ENCODE assay signal across 8 mouse cellular contexts in genomic region chr9:66350788-66351430, GRCm38 (mm10). TPM values are rescaled to one million over a fixed set of nuclear protein-coding genes. Genes with fewer than 3 reads are reported as not detected.
DNase-seq lines count a peak whose midpoint lies in the region; ATAC-seq and TF ChIP-seq lines count a peak whose summit lies in the region.

No protein-coding gene starts in this region.

- no peak for TF ChIP-seq EP300 in heart, adult 2 months (IDR thresholded peaks at IDR 0.05; ENCODE audit: insufficient read depth, low read depth, low read length)

- no peaks in the 10 kb centered on the region for H3K27me3 ChIP-seq in heart, adult 2 months (ENCODE audit: control insufficient read depth, insufficient read depth, low read length)
- no peaks in the 10 kb centered on the region for H3K27me3 ChIP-seq in limb, embryonic 11.5 days (ENCODE audit: control insufficient read depth, insufficient read depth, low read length)
- H3K27me3 ChIP-seq in neural tube, embryonic 12.5 days (replicated peaks) = no peaks in the 10 kb centered on the region

- H3K9ac ChIP-seq in heart, adult 2 months (ENCODE audit: low read depth, low read length) = peak overlapping the region; percentile 98
- peak overlapping the region; percentile 96 for H3K9ac ChIP-seq in limb, embryonic 11.5 days (ENCODE audit: low read length)
- H3K9ac ChIP-seq in neural tube, embryonic 12.5 days = peak overlapping the region; percentile 87

- peaks cover 4% of the 10 kb centered on the region for H3K4me1 ChIP-seq in heart, adult 2 months (ENCODE audit: control insufficient read depth, insufficient read depth, low read length)
- H3K4me1 ChIP-seq in limb, embryonic 11.5 days (ENCODE audit: control insufficient read depth, insufficient read depth, low read length) = no peaks in the 10 kb centered on the region
- H3K4me1 ChIP-seq in neural tube, embryonic 12.5 days = peaks cover 13% of the 10 kb centered on the region; the same call in 1 of the 2 replicates

- peaks cover 3% of the 10 kb centered on the region for H3K79me2 ChIP-seq in heart, adult 2 months (replicated peaks; ENCODE audit: control insufficient read depth, insufficient read depth, low read length)

- no peak for DNase-seq in heart, adult 2 months
- no peak for DNase-seq in heart, postnatal 36 days
- DNase-seq in urinary bladder, postnatal 25 days (ENCODE audit: low spot score) = peak; percentile 14
- DNase-seq in urinary bladder, adult 18-20 months (ENCODE audit: low spot score in 2 of 2) = no peak
- DNase-seq in frontal cortex, postnatal 14 days (ENCODE audit: low spot score in 2 of 2) = peak; percentile 21 to 27
- no peak for DNase-seq in limb, embryonic 11.5 days (ENCODE audit: low spot score)
- DNase-seq in adrenal gland, adult (ENCODE audit: inconsistent age in 2 of 2, low spot score in 1 of 2) = no peak

- no peak for TF ChIP-seq CTCF in heart, adult 2 months (IDR thresholded peaks at IDR 0.05)

- peak overlapping the region; percentile 98 for H3K4me3 ChIP-seq in heart, adult 2 months
- peak overlapping the region; percentile 99 for H3K4me3 ChIP-seq in limb, embryonic 11.5 days (ENCODE audit: low read depth, low read length)
- H3K4me3 ChIP-seq in neural tube, embryonic 12.5 days = peak overlapping the region; percentile 78

- peak overlapping the region; percentile 67 for H3K4me2 ChIP-seq in limb, embryonic 11.5 days (ENCODE audit: low read depth, severe bottlenecking)
- H3K4me2 ChIP-seq in neural tube, embryonic 12.5 days (replicated peaks) = peak overlapping the region; percentile 83

- intact Hi-C loops in heart, adult 2 months (cut with DNase I) = loop anchor here (5.0 kb wide), 1 partner anchor 69 kb away; no protein-coding TSS in a partner anchor
- intact Hi-C loops in heart, postnatal 36 days (cut with DNase I) = loop anchor here (5.0 kb wide), 1 partner anchor 69 kb away; no protein-coding TSS in a partner anchor

- peaks cover 16% of the 10 kb centered on the region for H3K36me3 ChIP-seq in heart, adult 2 months (ENCODE audit: control insufficient read depth, insufficient read depth, low read length)
- no peaks in the 10 kb centered on the region for H3K36me3 ChIP-seq in limb, embryonic 11.5 days (ENCODE audit: control insufficient read depth, insufficient read depth, low read length)
- no peaks in the 10 kb centered on the region for H3K36me3 ChIP-seq in neural tube, embryonic 12.5 days

- peak overlapping the region; percentile 95 for H3K27ac ChIP-seq in heart, adult 2 months
- H3K27ac ChIP-seq in limb, embryonic 11.5 days (replicated peaks; ENCODE audit: low read depth, low read length) = peak overlapping the region; percentile 87
- peak overlapping the region; percentile 98 for H3K27ac ChIP-seq in neural tube, embryonic 12.5 days

- no peaks in the 10 kb centered on the region for H3K9me3 ChIP-seq in limb, embryonic 11.5 days (ENCODE audit: control insufficient read depth, low read length)
- H3K9me3 ChIP-seq in neural tube, embryonic 12.5 days = no peaks in the 10 kb centered on the region

- WGBS in heart, adult 2 months = 2% methylated on average over 32 of the region's 32 CpGs
- WGBS in limb, embryonic 11.5 days = 1% methylated on average over 32 of the region's 32 CpGs
- 2% methylated on average over 32 of the region's 32 CpGs for WGBS in neural tube, embryonic 12.5 days

- no peak for TF ChIP-seq POLR2A in heart, adult 2 months (IDR thresholded peaks at IDR 0.05; ENCODE audit: insufficient read depth, low read depth, low read length)

- ATAC-seq in limb, embryonic 11.5 days (ENCODE audit: insufficient number of reproducible peaks, low FRiP score, low TSS enrichment, low read depth) = peak; percentile 44; the same call in 1 of the 2 replicates
- ATAC-seq in neural tube, embryonic 12.5 days (ENCODE audit: low FRiP score, low read depth) = peak; percentile 78

RNA-seq across cellular contexts. Expression of gene Herc1, which starts 0.7 kb away (rescaled TPM):
- total RNA-seq in heart, adult 2 months (2021) = 10 to 100 TPM; 31.4 to 35.4 TPM
- polyA plus RNA-seq in heart, adult 2 months (2012; rRNA removed) = 11.0 and 18.7 TPM in 2 replicates
- total RNA-seq in heart, postnatal 36 days (2021) = 10 to 100 TPM; 36.8 to 40.2 TPM
- polyA plus RNA-seq in limb, embryonic 11.5 days (2014; fragmentation: Nextera tagmentation; extraction: Ambion mirVana) = 24.9 and 28.2 TPM in 2 replicates
- 44.2 and 46.7 TPM in 2 replicates for polyA plus RNA-seq in neural tube, embryonic 12.5 days (2016; fragmentation: Nextera tagmentation; extraction: Ambion mirVana)

Comparison
In these comparisons a context has a peak if more than half of its experiments do, and no peak if none do; other contexts are left out.
1. DNase-seq: peak in urinary bladder, postnatal 25 days (single experiment) and frontal cortex, postnatal 14 days (2 of 2); none in heart, adult 2 months (0 of 2), heart, postnatal 36 days (0 of 2), urinary bladder, adult 18-20 months (0 of 2), limb, embryonic 11.5 days (single experiment) and adrenal gland, adult (0 of 2).
2. Peak in every context shown above with its lines, with median percentiles within 50 percentile points of each other: H3K27ac ChIP-seq, H3K4me3 ChIP-seq and H3K9ac ChIP-seq.